In the genomic region with DNA sequence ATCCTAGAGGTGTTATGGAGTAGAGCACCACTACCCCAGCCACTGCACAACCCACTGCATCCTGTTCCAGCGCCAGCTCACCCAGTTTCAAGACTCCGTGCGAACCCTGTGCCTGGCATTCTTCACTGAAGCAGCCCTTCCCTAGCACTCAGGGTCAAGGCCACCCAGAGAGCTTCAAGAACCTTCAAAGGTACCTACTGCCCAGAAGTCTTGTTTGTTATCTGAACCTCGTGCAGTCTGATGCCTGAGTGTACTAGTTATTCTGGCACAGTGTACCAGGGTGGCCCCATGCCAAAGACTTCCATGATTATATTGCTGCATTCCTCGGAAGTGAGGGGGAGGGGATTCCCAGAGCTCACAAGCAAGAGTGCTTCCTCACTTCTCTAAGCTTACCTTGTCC, we compare ENCODE assay signal across 10 mouse cellular contexts. TPM values are rescaled to one million over a fixed set of nuclear protein-coding genes. Genes with fewer than 3 reads are reported as not detected.
DNase-seq lines count a peak whose midpoint lies in the region; ATAC-seq lines count a peak whose summit lies in the region.
"Had no signal": no experiment of that assay in that cellular context is flagged by ENCODE, and none has a peak within 500 bp of the region (broad histone marks: within the 10 kb centered on the region; RNA-seq: fewer than 3 reads in every experiment).

No protein-coding gene starts in this region.

- H3K4me2 ChIP-seq in heart, embryonic 16.5 days (ENCODE audit: low read depth, low read length) = peak overlapping the region; percentile 11; the same call in 1 of the 2 replicates
- H3K4me2 ChIP-seq in midbrain, embryonic 14.5 days (ENCODE audit: low read length) = no peak overlapping the region

- no peak overlapping the region for H3K4me3 ChIP-seq in heart, embryonic 16.5 days (ENCODE audit: low read length)
- H3K4me3 ChIP-seq in midbrain, embryonic 14.5 days (replicated peaks; ENCODE audit: low read depth, low read length) = no peak overlapping the region

- ATAC-seq in heart, embryonic 16.5 days (replicated peaks; ENCODE audit: extremely low read depth, insufficient read depth, low FRiP score) = peak; percentile 84
- no peak for ATAC-seq in midbrain, embryonic 14.5 days (ENCODE audit: low FRiP score, low TSS enrichment)

- H3K9me3 ChIP-seq in heart, embryonic 16.5 days (replicated peaks; ENCODE audit: control insufficient read depth, low read length) = no peaks in the 10 kb centered on the region
- no peaks in the 10 kb centered on the region for H3K9me3 ChIP-seq in midbrain, embryonic 14.5 days (ENCODE audit: control insufficient read depth, low read length)
- H3K9me3 ChIP-seq: G1E had no signal

- peaks cover 20% of the 10 kb centered on the region for H3K4me1 ChIP-seq in heart, embryonic 16.5 days (ENCODE audit: control insufficient read depth, insufficient read depth, low read length)
- no peaks in the 10 kb centered on the region for H3K4me1 ChIP-seq in midbrain, embryonic 14.5 days (ENCODE audit: control insufficient read depth, insufficient read depth, low read length)

- peak overlapping the region; percentile 55 for H3K27ac ChIP-seq in heart, embryonic 16.5 days (ENCODE audit: low read length)
- no peak overlapping the region for H3K27ac ChIP-seq in midbrain, embryonic 14.5 days (replicated peaks; ENCODE audit: low read depth, low read length)

- H3K27me3 ChIP-seq in heart, embryonic 16.5 days (ENCODE audit: control insufficient read depth, insufficient read depth, low read length) = no peaks in the 10 kb centered on the region
- no peaks in the 10 kb centered on the region for H3K27me3 ChIP-seq in midbrain, embryonic 14.5 days (ENCODE audit: control insufficient read depth, insufficient read depth, low read length)

- WGBS in heart, embryonic 16.5 days = 26% methylated on average over 5 of the region's 5 CpGs
- WGBS in midbrain, embryonic 14.5 days = 88% methylated on average over 5 of the region's 5 CpGs

- no peak for DNase-seq in heart, adult 9 months (ENCODE audit: low spot score in 2 of 2)
- DNase-seq in 3T3-L1 (ENCODE audit: low read depth, low spot score) = peak; percentile 39
- DNase-seq in adrenal gland, postnatal 10 days = peak; percentile 86
- peak; percentile 5 to 33 for DNase-seq in kidney, postnatal 36 days
- DNase-seq in liver = no peak
- no peak for DNase-seq in urinary bladder, postnatal 36 days (ENCODE audit: low spot score in 2 of 2)
- no peak for DNase-seq in midbrain, embryonic 14.5 days

- no peaks in the 10 kb centered on the region for H3K36me3 ChIP-seq in heart, embryonic 16.5 days (ENCODE audit: control insufficient read depth, insufficient read depth)
- H3K36me3 ChIP-seq in midbrain, embryonic 14.5 days (ENCODE audit: control insufficient read depth, insufficient read depth, low read length) = peaks cover 97% of the 10 kb centered on the region
- H3K36me3 ChIP-seq: G1E had no signal

- no peak overlapping the region for H3K9ac ChIP-seq in heart, embryonic 16.5 days (ENCODE audit: low read length)
- no peak overlapping the region for H3K9ac ChIP-seq in midbrain, embryonic 14.5 days (replicated peaks; ENCODE audit: low read length)

RNA-seq across cellular contexts. Expression of a gene that starts 38.1 kb away (rescaled TPM):
- 8.3 and 11.3 TPM in 2 replicates for polyA plus RNA-seq in heart, embryonic 16.5 days (2015; fragmentation: Nextera tagmentation; extraction: Ambion mirVana)
- 10 to 100 TPM; 15.6 to 29.2 TPM for total RNA-seq in adrenal gland, postnatal 10 days (2021)
- polyA plus RNA-seq in midbrain, embryonic 14.5 days (2014; fragmentation: Nextera tagmentation; extraction: Ambion mirVana) = 228 and 350 TPM in 2 replicates
- total RNA-seq: megakaryocyte, adult 5-6 weeks had no signal

RNA-seq across cellular contexts. Expression of a gene that starts 57.6 kb away (rescaled TPM):
- not detected in 2 replicates for polyA plus RNA-seq in heart, embryonic 16.5 days (2015; fragmentation: Nextera tagmentation; extraction: Ambion mirVana)
- total RNA-seq in adrenal gland, postnatal 10 days (2021) = under 1 TPM in 1 of 2 experiments, not detected in 1; 0.36 TPM
- polyA plus RNA-seq in midbrain, embryonic 14.5 days (2014; fragmentation: Nextera tagmentation; extraction: Ambion mirVana) = not detected in 2 replicates
- total RNA-seq: G1E; megakaryocyte, adult 5-6 weeks had no signal
- polyA plus RNA-seq: G1E had no signal

Comparison
In these comparisons a context has a peak if more than half of its experiments do, and no peak if none do; other contexts are left out.
1. DNase-seq: peak in 3T3-L1 (single experiment), adrenal gland, postnatal 10 days (single experiment) and kidney, postnatal 36 days (2 of 2); none in heart, adult 9 months (0 of 2), liver (single experiment), urinary bladder, postnatal 36 days (0 of 2) and midbrain, embryonic 14.5 days (single experiment).
2. RNA of a gene that starts 38.1 kb away (polyA plus RNA-seq): 228 to 350 TPM in midbrain, embryonic 14.5 days; 8.3 to 11.3 TPM in heart, embryonic 16.5 days; every median in the first group is over 10 times any median in the second.